Mouse (Mus musculus) midbrain, embryonic 16.5 days (tissue): ENCODE measurements around the gene Myo5c. TPM values are rescaled to one million over a fixed set of nuclear protein-coding genes. Genes with fewer than 3 reads are reported as not detected.

Source experiments
- ATAC-seq: fragments of 200-750 bp; cut with Nextera tagmentation; 2 replicates; pipeline ENCODE4 v1.8.0; 2017; ENCODE audit warnings: moderate TSS enrichment
- H3K27ac ChIP-seq: fragments of 300-500 bp; sonication (generic); 2 replicates; pipeline ENCODE4 v1.5.1; 2014; ENCODE audit warnings: mild to moderate bottlenecking, low read length, mixed read lengths
- H3K27me3 ChIP-seq: fragments of 300-500 bp; sonication (generic); 2 replicates; pipeline ENCODE4 v1.6.1; 2014; ENCODE audit warnings: low read depth, low read length, mixed read lengths; ENCODE audit not compliant: control insufficient read depth, insufficient read depth
- H3K36me3 ChIP-seq: fragments of 300-500 bp; sonication (generic); 2 replicates; pipeline ENCODE4 v1.6.1; 2014; ENCODE audit warnings: mild to moderate bottlenecking, low read length, moderate library complexity, mixed read lengths; ENCODE audit not compliant: control insufficient read depth, insufficient read depth
- H3K4me1 ChIP-seq: fragments of 300-500 bp; sonication (generic); 2 replicates; pipeline ENCODE4 v1.6.1; 2014; ENCODE audit warnings: mild to moderate bottlenecking, low read length, mixed read lengths; ENCODE audit not compliant: control insufficient read depth, insufficient read depth
- H3K4me2 ChIP-seq: fragments of 300-500 bp; sonication (generic); 2 replicates; pipeline ENCODE4 v1.6.1; 2014; ENCODE audit warnings: mild to moderate bottlenecking, low read length, mixed read lengths
- H3K4me3 ChIP-seq: fragments of 300-500 bp; sonication (generic); 2 replicates; pipeline ENCODE4 v1.5.1; 2014; ENCODE audit warnings: low read depth, mild to moderate bottlenecking, low read length, moderate library complexity, mixed read lengths
- H3K9ac ChIP-seq: fragments of 300-500 bp; sonication (generic); 2 replicates; pipeline ENCODE4 v1.6.1; 2014; ENCODE audit warnings: low read depth, low read length, mixed read lengths
- H3K9me3 ChIP-seq: fragments of 300-500 bp; sonication (generic); replicated peaks from 2 replicates; pipeline ENCODE4 v1.6.1; 2014; ENCODE audit warnings: mild to moderate bottlenecking, low read length, mixed read lengths; ENCODE audit not compliant: control insufficient read depth, poor library complexity, severe bottlenecking
- WGBS: fragments of 180-500 bp; shearing (Covaris S2); extraction: QIAGEN DNeasy Blood & Tissue Kit; methylation state at CpG from one replicate; pipeline ENCODE4 v1.1.7; 2014; 5-methylcytosine and 5-hydroxymethylcytosine counted together
- polyA plus RNA-seq: library from polyadenylated mRNA; unstranded; fragments of >200 nt; fragmentation: Nextera tagmentation; extraction: Ambion mirVana; gene quantifications from 2 replicates; pipeline ENCODE4 v1.2.1, GENCODE M21; 2015

Myo5c gene
- polyA plus RNA-seq, 1 experiment from 2014 or later = 0.53 TPM

- Histone ChIP-seq H3K4me3 (no peak overlapping the region), H3K4me2 (no peak overlapping the region), H3K27me3 (no peaks in the 10 kb centered on the region), H3K36me3 (no peaks in the 10 kb centered on the region), H3K9me3 (no peaks in the 10 kb centered on the region), H3K27ac (no peak overlapping the region), H3K4me1 (peaks cover 2% of the 10 kb centered on the region; the same call in 1 of the 2 replicates), H3K9ac (no peak overlapping the region)
- WGBS = 61% methylated on average over 5 of the region's 5 CpGs
- ATAC-seq = no peak
Measured at GRCm38 (mm10) chr9:75308621-75309020, 76.8 kb downstream of the Myo5c start.

- H3K4me1 ChIP-seq = peaks cover 17% of the 10 kb centered on the region
- no peak for ATAC-seq
- no peaks in the 10 kb centered on the region for H3K27me3 ChIP-seq
- no peak overlapping the region for H3K9ac ChIP-seq
- no peak overlapping the region for H3K27ac ChIP-seq
- no peaks in the 10 kb centered on the region for H3K9me3 ChIP-seq
- H3K4me2 ChIP-seq = no peak overlapping the region
- no peak overlapping the region for H3K4me3 ChIP-seq
- no peaks in the 10 kb centered on the region for H3K36me3 ChIP-seq
- WGBS = 17% methylated on average over 4 of the region's 4 CpGs
Measured at GRCm38 (mm10) chr9:75312008-75312407, 80.2 kb downstream of the Myo5c start.

- H3K4me3 ChIP-seq = peak overlapping the region; percentile 82
- peak; percentile 30 for ATAC-seq
- peaks cover 17% of the 10 kb centered on the region for H3K4me1 ChIP-seq
- H3K27me3 ChIP-seq = no peaks in the 10 kb centered on the region
- H3K36me3 ChIP-seq = no peaks in the 10 kb centered on the region
- WGBS = 24% methylated on average over 11 of the region's 11 CpGs
- peak overlapping the region; percentile 90 for H3K9ac ChIP-seq
- peak overlapping the region; percentile 90 for H3K27ac ChIP-seq
- H3K9me3 ChIP-seq = no peaks in the 10 kb centered on the region
- H3K4me2 ChIP-seq = peak overlapping the region; percentile 78
Measured at GRCm38 (mm10) chr9:75313138-75313831, 81.5 kb downstream of the Myo5c start.

- peak overlapping the region; percentile 78 for H3K4me2 ChIP-seq
- peak overlapping the region; percentile 90 for H3K27ac ChIP-seq
- H3K36me3 ChIP-seq = no peaks in the 10 kb centered on the region
- H3K4me1 ChIP-seq = peaks cover 20% of the 10 kb centered on the region
- H3K9me3 ChIP-seq = no peaks in the 10 kb centered on the region
- peak overlapping the region; percentile 82 for H3K4me3 ChIP-seq
- H3K9ac ChIP-seq = peak overlapping the region; percentile 90
- H3K27me3 ChIP-seq = no peaks in the 10 kb centered on the region
- peak; percentile 88 for ATAC-seq
- WGBS = 1% methylated on average over 45 of the region's 52 CpGs
Measured at GRCm38 (mm10) chr9:75313832-75314516, 82.2 kb downstream of the Myo5c start.

- peak overlapping the region; percentile 90 for H3K9ac ChIP-seq
- peak; percentile 63; the same call in 1 of the 2 replicates for ATAC-seq
- H3K9me3 ChIP-seq = no peaks in the 10 kb centered on the region
- 2% methylated on average over 22 of the region's 22 CpGs for WGBS
- H3K4me3 ChIP-seq = peak overlapping the region; percentile 82
- H3K4me1 ChIP-seq = peaks cover 24% of the 10 kb centered on the region
- H3K27ac ChIP-seq = peak overlapping the region; percentile 90
- no peaks in the 10 kb centered on the region for H3K27me3 ChIP-seq
- H3K36me3 ChIP-seq = no peaks in the 10 kb centered on the region
- H3K4me2 ChIP-seq = peak overlapping the region; percentile 78
Measured at GRCm38 (mm10) chr9:75314517-75315105, 82.8 kb downstream of the Myo5c start.

- no peak for ATAC-seq
- Histone ChIP-seq H3K4me2 (peak overlapping the region; percentile 78), H3K9ac (peak overlapping the region; percentile 90; the same call in 1 of the 2 replicates), H3K4me1 (peaks cover 24% of the 10 kb centered on the region), H3K9me3 (no peaks in the 10 kb centered on the region), H3K36me3 (no peaks in the 10 kb centered on the region), H3K4me3 (peak overlapping the region; percentile 82), H3K27ac (no peak overlapping the region), H3K27me3 (no peaks in the 10 kb centered on the region)
- WGBS = 74% methylated on average over 3 of the region's 3 CpGs
Measured at GRCm38 (mm10) chr9:75315238-75315637, 83.4 kb downstream of the Myo5c start.

- no peak overlapping the region for H3K4me3 ChIP-seq
- H3K4me2 ChIP-seq = no peak overlapping the region
- H3K9ac ChIP-seq = no peak overlapping the region
- no peaks in the 10 kb centered on the region for H3K9me3 ChIP-seq
- H3K27me3 ChIP-seq = no peaks in the 10 kb centered on the region
- H3K27ac ChIP-seq = no peak overlapping the region
- no peaks in the 10 kb centered on the region for H3K36me3 ChIP-seq
- H3K4me1 ChIP-seq = peaks cover 24% of the 10 kb centered on the region
- ATAC-seq = no peak
- 94% methylated on average over 6 of the region's 6 CpGs for WGBS
Measured at GRCm38 (mm10) chr9:75316771-75317170, 85.0 kb downstream of the Myo5c start.

GRCm38 (mm10) chr9:75318196-75318595 lies 86.4 kb downstream of the Myo5c start:
- Histone ChIP-seq H3K4me1 (peaks cover 24% of the 10 kb centered on the region), H3K36me3 (no peaks in the 10 kb centered on the region), H3K27me3 (no peaks in the 10 kb centered on the region), H3K9ac (no peak overlapping the region), H3K9me3 (no peaks in the 10 kb centered on the region), H3K4me3 (no peak overlapping the region), H3K4me2 (no peak overlapping the region), H3K27ac (no peak overlapping the region)
- 100% methylated on average over 2 of the region's 2 CpGs for WGBS
- ATAC-seq = no peak

GRCm38 (mm10) chr9:75319365-75319764 lies 87.5 kb downstream of the Myo5c start:
- Histone ChIP-seq H3K9ac (no peak overlapping the region), H3K4me2 (no peak overlapping the region), H3K4me1 (peaks cover 21% of the 10 kb centered on the region), H3K9me3 (no peaks in the 10 kb centered on the region), H3K4me3 (no peak overlapping the region), H3K27ac (no peak overlapping the region), H3K36me3 (no peaks in the 10 kb centered on the region), H3K27me3 (no peaks in the 10 kb centered on the region)
- WGBS = 74% methylated on average over 3 of the region's 3 CpGs
- no peak for ATAC-seq
